Mouse (Mus musculus): ENCODE results near the gene Cdh4.

DNA sequence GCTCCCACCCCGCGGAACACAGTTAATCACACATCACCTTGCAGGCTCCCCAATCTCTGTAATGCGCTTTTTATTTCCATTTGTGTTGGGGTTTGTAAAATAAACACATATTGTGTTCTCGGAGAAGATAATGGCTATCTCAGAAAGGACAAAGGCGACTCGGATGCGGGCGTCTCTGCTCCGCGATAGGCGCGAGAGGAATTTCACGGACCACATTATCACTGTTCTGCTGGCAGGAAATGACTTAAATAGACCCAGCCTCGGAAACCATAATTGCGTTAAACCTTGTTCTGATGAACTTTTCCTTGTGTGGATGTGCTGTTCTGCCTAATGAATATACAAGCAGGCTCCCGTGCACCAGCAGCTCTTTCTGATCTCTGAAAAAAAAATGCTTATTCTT is 140.7 kb downstream of the Cdh4 start:
- no peak for TF ChIP-seq POLR2A (IDR thresholded peaks at IDR 0.05; ENCODE audit: borderline replicate concordance, extremely low read depth, insufficient read depth, insufficient read length, poor library complexity, severe bottlenecking)
- no peak for TF ChIP-seq CTCF (IDR thresholded peaks at IDR 0.05; ENCODE audit: borderline replicate concordance, extremely low read depth, insufficient read depth, insufficient read length)

All from brain, embryonic 14.5 days (tissue).